Mouse (Mus musculus) neural tube, embryonic 14.5 days (tissue): Measurements from ENCODE around the gene Hmgxb4. TPM values are rescaled to one million over a fixed set of nuclear protein-coding genes. Genes with fewer than 3 reads are reported as not detected.
"Not testable (repeated sequence)": the region's sequence is repeated elsewhere in the genome, so short reads cannot be mapped to it uniquely, and the experiment has no call there.

Experiments used
- ATAC-seq: fragments of 200-750 bp; cut with Nextera tagmentation; 2 replicates; pipeline ENCODE4 v1.8.0; 2017; ENCODE audit warnings: low read depth, mild to moderate bottlenecking, moderate TSS enrichment, moderate library complexity
- H3K27ac ChIP-seq: fragments of 300-500 bp; sonication (generic); 2 replicates; pipeline ENCODE4 v1.5.1; 2014; ENCODE audit warnings: low read depth, mild to moderate bottlenecking, control low read depth, low read length, moderate library complexity, mixed read lengths
- H3K27me3 ChIP-seq: fragments of 300-500 bp; sonication (generic); 2 replicates; pipeline ENCODE4 v1.6.1; 2014; ENCODE audit warnings: low read length; ENCODE audit not compliant: control insufficient read depth, insufficient read depth
- H3K36me3 ChIP-seq: fragments of 300-500 bp; sonication (generic); 2 replicates; pipeline ENCODE4 v1.6.1; 2014; ENCODE audit warnings: low read length, mixed read lengths; ENCODE audit not compliant: control insufficient read depth, insufficient read depth
- H3K4me1 ChIP-seq: fragments of 300-500 bp; sonication (generic); 2 replicates; pipeline ENCODE4 v1.6.1; 2014; ENCODE audit warnings: low read length; ENCODE audit not compliant: control insufficient read depth, insufficient read depth
- H3K4me2 ChIP-seq: fragments of 300-500 bp; sonication (generic); 2 replicates; pipeline ENCODE4 v1.6.1; 2014; ENCODE audit warnings: mild to moderate bottlenecking, low read depth, low read length, control low read depth
- H3K4me3 ChIP-seq: fragments of 300-500 bp; sonication (generic); 2 replicates; pipeline ENCODE4 v1.5.1; 2014; ENCODE audit warnings: low read depth, low read length, control low read depth, mixed read lengths
- H3K9ac ChIP-seq: fragments of 300-500 bp; sonication (generic); replicated peaks from 2 replicates; pipeline ENCODE4 v1.6.1; 2014; ENCODE audit warnings: low read depth, mild to moderate bottlenecking, control low read depth, low read length, mixed read lengths
- H3K9me3 ChIP-seq: fragments of 300-500 bp; sonication (generic); 2 replicates; pipeline ENCODE4 v1.6.1; 2016; ENCODE audit warnings: low read length; ENCODE audit not compliant: control insufficient read depth
- WGBS: fragments of 180-500 bp; shearing (Covaris S2); extraction: QIAGEN DNeasy Blood & Tissue Kit; methylation state at CpG from one replicate; pipeline ENCODE4 v1.1.7; 2014; 5-methylcytosine and 5-hydroxymethylcytosine counted together
- polyA plus RNA-seq: library from polyadenylated mRNA; unstranded; fragments of >200 nt; fragmentation: Nextera tagmentation; extraction: Ambion mirVana; gene quantifications from 2 replicates; pipeline ENCODE4 v1.2.1, GENCODE M21; 2014

The Hmgxb4 gene
- polyA plus RNA-seq = 46.3 and 49.2 TPM in 2 replicates

DNA sequence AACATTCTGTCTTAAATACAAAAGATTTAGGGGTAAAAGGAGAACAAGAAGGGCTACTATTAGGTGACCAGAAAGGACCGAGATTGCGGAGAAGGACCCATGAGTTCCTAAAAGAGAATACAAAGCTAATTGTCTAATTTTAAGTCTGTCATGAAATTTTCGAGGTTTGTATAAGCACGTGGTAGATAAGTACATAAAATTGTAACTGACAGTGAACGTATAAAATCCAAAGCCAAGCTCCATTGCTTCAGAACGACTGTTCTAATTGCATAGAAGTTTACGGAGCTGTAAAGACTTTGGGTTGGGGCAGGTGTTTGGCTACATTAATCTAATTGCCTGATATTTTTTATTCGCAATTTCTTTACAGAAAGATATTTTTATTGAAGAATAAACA is at the start of gene Hmgxb4:
Gene Hmgxb4, plus strand, starts transcription at position 276 of the 394 bp plus-strand sequence.
- Histone ChIP-seq H3K27ac (peak within 1 kb of the TSS; percentile 92), H3K27me3 (no peaks in the 10 kb centered on the region), H3K4me3 (peak within 1 kb of the TSS; percentile 71), H3K4me2 (peak within 1 kb of the TSS; percentile 62), H3K9me3 (no peaks in the 10 kb centered on the region), H3K36me3 (no peaks in the 10 kb centered on the region), H3K9ac (peak within 1 kb of the TSS; percentile 92), H3K4me1 (peaks cover 4% of the 10 kb centered on the region; the same call in 1 of the 2 replicates)
- ATAC-seq = no peak; the same call in 1 of the 2 replicates
- 11% methylated on average over 8 of the region's 8 CpGs for WGBS

DNA sequence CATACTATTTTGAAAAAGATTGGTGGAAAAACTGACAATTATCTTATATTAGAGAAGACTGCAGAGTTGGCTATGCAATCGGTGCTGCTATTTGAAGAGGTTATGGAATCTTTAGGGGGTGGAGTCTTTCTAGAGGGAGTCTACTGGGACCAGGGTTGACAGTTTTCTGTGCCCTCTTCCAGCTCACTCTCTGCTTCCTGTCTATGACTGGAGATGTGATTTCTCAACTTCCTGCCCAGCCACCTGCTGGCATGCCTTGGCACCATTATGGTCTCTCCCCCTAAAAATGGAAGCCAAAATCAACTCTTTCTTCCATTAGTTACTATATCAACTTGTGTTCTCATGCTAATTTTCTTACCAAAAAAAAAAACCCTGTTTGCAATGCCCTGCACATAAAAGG is 43.7 kb upstream of the Hmgxb4 start:
- 100% methylated on average over 1 of the region's 1 CpGs for WGBS
- H3K4me2 ChIP-seq = no peak overlapping the region
- no peak for ATAC-seq
- no peak overlapping the region for H3K9ac ChIP-seq
- no peaks in the 10 kb centered on the region for H3K27me3 ChIP-seq
- H3K4me3 ChIP-seq = no peak overlapping the region
- H3K36me3 ChIP-seq = no peaks in the 10 kb centered on the region
- H3K4me1 ChIP-seq = no peaks in the 10 kb centered on the region
- no peaks in the 10 kb centered on the region for H3K9me3 ChIP-seq
- no peak overlapping the region for H3K27ac ChIP-seq

DNA sequence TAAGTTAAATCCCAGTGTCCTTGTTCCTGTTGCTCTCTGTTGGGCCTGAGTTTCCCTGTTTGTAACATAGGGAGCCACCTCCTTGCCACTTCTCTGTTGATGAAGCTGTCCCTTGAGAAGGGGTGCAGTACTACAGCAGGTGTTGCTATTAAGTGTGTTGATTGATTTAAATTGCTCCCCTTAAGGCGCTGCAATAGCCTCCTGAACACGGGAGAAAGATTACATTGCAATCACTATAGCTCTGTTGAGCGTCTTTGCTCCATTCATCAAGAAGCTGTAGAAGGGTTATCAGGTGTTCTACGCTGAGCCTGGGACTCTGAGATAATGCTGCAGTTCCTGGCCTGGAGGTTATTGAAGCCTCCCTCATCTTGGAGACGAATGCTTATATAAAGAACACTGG is 29.2 kb upstream of the Hmgxb4 start:
- 63% methylated on average over 5 of the region's 5 CpGs for WGBS
- no peak for ATAC-seq
- no peaks in the 10 kb centered on the region for H3K9me3 ChIP-seq

DNA sequence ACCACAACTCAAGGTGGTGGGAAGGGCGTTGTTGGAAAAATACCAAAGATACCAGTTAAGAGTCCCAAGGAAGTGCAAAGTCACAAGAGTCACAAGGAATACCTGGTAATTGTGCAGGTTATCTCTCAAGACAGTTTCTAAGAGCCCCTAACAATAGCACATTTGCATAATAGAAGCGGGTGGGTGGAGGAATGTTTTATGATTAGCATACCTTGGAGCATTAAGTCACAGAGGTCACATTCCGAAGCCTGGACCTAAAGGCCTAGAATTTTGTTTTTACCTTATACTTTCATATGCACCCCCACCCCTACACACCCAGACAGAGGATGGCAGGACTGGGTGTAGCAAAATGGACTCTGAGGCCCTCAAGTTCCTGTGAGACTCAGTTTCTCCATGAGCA is 22.9 kb upstream of the Hmgxb4 start:
- H3K9ac ChIP-seq, H3K27ac ChIP-seq, ATAC-seq, H3K4me1 ChIP-seq, H3K27me3 ChIP-seq, H3K36me3 ChIP-seq, H3K9me3 ChIP-seq, H3K4me3 ChIP-seq, H3K4me2 ChIP-seq: not testable (repeated sequence)
- 94% methylated on average over 3 of the region's 3 CpGs for WGBS

More for the DNA sequence above, 29.2 kb upstream of the Hmgxb4 start:
- Histone ChIP-seq H3K4me3 (no peak overlapping the region), H3K4me1 (no peaks in the 10 kb centered on the region), H3K27ac (no peak overlapping the region), H3K27me3 (no peaks in the 10 kb centered on the region), H3K4me2 (no peak overlapping the region), H3K36me3 (no peaks in the 10 kb centered on the region), H3K9ac (no peak overlapping the region)

DNA sequence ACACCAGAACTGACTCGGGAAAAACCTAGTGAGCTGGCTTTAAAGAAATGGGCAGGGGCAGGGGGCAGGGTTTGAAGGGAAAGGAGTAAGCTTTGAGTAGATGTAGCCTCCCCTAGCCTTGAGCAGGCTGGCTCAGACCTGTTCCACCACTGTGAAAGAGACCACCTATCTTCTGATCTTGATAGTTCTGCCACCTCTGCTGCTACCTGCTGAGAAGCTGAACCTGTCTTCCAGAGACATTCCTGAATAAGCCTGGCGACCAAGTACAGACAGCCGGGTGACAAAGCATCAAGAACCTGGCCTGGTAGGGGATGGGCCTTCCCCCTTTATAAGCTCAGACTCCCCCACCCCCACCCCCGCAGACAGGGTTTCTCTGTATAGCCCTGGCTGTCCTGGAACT is 21.5 kb upstream of the Hmgxb4 start:
- H3K27ac ChIP-seq = no peak overlapping the region
- no peak for ATAC-seq
- WGBS = 90% methylated on average over 4 of the region's 4 CpGs
- H3K4me2 ChIP-seq = no peak overlapping the region
- no peaks in the 10 kb centered on the region for H3K4me1 ChIP-seq
- H3K4me3 ChIP-seq = no peak overlapping the region
- no peaks in the 10 kb centered on the region for H3K9me3 ChIP-seq
- H3K9ac ChIP-seq = no peak overlapping the region
- no peaks in the 10 kb centered on the region for H3K36me3 ChIP-seq
- H3K27me3 ChIP-seq = no peaks in the 10 kb centered on the region

DNA sequence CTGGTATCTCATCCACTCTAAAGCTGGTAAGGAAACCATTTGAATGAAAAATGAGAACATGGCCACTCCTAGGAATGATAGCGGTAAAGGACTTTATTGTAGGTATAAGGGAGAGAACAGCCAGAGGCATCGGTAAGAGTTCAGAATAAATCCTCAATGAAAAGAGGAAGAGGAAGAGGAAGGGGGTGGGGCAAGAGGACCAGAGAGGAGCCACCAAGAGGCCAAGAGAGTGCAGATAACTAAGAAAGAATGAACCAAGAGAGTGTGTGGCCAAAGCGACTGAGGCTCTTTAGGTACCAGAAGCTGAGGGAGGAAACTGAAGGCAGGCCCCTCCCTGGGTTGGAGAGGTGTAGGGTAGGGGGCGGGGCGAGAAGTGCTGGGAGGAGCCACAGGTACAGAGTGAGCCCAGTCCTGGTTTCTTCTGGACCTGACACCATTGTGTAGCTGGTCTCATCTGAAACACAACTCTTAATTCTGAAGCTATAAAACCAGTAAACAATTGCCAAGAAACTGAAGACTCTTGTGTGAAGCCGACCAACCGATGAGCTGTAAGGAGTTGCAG is 20.8 kb upstream of the Hmgxb4 start:
- Histone ChIP-seq H3K27ac (no peak overlapping the region), H3K36me3 (no peaks in the 10 kb centered on the region), H3K4me1 (no peaks in the 10 kb centered on the region), H3K9ac (no peak overlapping the region), H3K9me3 (no peaks in the 10 kb centered on the region), H3K4me2 (no peak overlapping the region), H3K27me3 (no peaks in the 10 kb centered on the region), H3K4me3 (no peak overlapping the region)
- ATAC-seq = peak; percentile 45; the same call in 1 of the 2 replicates
- WGBS = 78% methylated on average over 7 of the region's 7 CpGs

DNA sequence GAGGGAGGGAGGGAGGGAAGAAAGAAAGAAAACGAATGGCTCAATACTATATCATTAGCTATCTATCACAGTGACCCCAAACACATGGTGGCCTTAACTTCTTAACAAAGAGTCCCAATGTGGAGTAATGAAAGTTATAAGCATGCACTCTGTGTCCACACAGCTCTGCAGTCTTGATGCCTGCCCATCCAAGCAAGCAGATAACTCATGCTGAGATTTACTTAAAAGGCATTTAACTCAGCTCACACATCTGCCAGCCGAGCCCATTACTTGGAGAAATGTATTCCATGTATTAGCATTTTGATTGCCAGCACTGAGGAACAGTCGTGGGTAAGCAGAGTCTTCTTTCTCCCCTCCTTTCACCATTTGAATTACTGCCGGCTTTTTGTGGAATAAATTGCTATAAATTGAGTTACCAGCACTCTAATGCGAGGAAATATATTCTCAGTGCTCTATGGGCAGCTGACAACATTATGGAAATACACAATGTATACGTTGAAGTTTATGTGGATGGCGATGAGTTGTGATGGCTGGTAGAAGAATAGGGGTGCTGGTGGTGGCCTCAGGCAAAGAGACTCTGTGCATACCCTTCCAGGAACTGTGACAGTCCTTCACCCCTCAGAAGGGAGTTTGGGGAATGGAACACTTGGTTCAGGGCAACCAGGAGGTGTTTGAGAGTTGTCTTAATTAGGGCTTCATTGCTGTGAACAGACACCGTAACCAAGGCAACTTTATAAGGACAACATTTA is 19.9 kb upstream of the Hmgxb4 start:
- Histone ChIP-seq H3K4me2 (no peak overlapping the region), H3K36me3 (no peaks in the 10 kb centered on the region), H3K9ac (no peak overlapping the region), H3K4me1 (no peaks in the 10 kb centered on the region), H3K9me3 (no peaks in the 10 kb centered on the region), H3K4me3 (no peak overlapping the region), H3K27me3 (no peaks in the 10 kb centered on the region), H3K27ac (no peak overlapping the region)
- WGBS = 36% methylated on average over 8 of the region's 8 CpGs
- ATAC-seq = peak; percentile 69

DNA sequence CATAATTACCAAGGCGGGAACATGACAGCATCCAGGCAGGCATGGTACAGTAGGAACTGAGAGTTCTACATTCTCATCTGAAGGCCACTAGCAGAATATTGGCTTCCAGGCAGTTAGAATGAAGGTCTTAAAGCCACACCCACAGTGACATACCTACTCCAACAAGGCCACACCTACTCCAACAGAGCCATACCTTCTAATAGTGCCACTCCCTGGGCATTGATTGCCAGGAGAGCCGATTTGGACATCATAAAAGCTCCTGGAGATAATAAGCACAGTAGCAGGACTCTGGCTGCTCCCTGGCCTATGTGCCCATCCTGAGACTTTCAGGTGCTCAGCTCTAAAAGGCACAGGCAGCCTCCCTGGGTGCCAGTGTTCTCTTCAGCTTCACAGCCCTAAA is 19.3 kb upstream of the Hmgxb4 start:
- Histone ChIP-seq H3K9ac (no peak overlapping the region), H3K36me3 (no peaks in the 10 kb centered on the region), H3K27ac (no peak overlapping the region), H3K4me1 (no peaks in the 10 kb centered on the region), H3K4me2 (no peak overlapping the region), H3K27me3 (no peaks in the 10 kb centered on the region), H3K9me3 (no peaks in the 10 kb centered on the region), H3K4me3 (no peak overlapping the region)
- no peak; the same call in 1 of the 2 replicates for ATAC-seq
- WGBS = 72% methylated on average over 2 of the region's 2 CpGs

DNA sequence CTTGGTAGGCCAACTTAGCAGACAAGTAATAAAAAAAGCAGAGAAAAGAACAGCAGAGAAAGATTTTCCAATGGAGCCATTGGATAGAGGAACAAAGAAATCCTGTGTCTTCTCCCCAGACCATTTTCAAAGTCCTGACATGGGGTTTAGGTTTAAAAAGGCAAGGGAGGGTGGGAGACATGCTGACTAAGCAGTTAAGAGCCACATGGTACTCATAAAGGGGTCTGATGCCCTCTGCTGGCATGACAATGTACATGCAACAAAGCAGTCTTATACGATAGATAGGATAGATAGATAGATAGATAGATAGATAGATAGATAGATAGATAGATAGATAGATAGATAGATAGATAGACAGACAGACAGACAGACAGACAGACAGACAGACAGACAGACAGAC is 15.7 kb upstream of the Hmgxb4 start:
- Histone ChIP-seq H3K27me3 (no peaks in the 10 kb centered on the region), H3K9ac (no peak overlapping the region), H3K4me3 (no peak overlapping the region), H3K4me1 (no peaks in the 10 kb centered on the region), H3K4me2 (no peak overlapping the region), H3K27ac (no peak overlapping the region), H3K9me3 (no peaks in the 10 kb centered on the region), H3K36me3 (no peaks in the 10 kb centered on the region)
- ATAC-seq = no peak
- WGBS = 77% methylated on average over 1 of the region's 1 CpGs
